Mouse (Mus musculus) midbrain, embryonic 14.5 days (tissue): Measurements from ENCODE around the gene Gcnt4. TPM values are rescaled to one million over a fixed set of nuclear protein-coding genes. Genes with fewer than 3 reads are reported as not detected.

Experiments
- ATAC-seq: fragments of 200-750 bp; cut with Nextera tagmentation; 2 replicates; pipeline ENCODE4 v1.8.0; 2017; ENCODE audit warnings: moderate number of reproducible peaks, moderate library complexity; ENCODE audit not compliant: low FRiP score, low TSS enrichment
- DNase-seq: peaks from one replicate; pipeline ENCODE4 v3.0.0-alpha.2; 2015
- H3K27ac ChIP-seq: fragments of 300-500 bp; sonication (generic); replicated peaks from 2 replicates; pipeline ENCODE4 v1.5.1; 2014; ENCODE audit warnings: mild to moderate bottlenecking, low read depth, low read length, moderate library complexity
- H3K27me3 ChIP-seq: fragments of 300-500 bp; sonication (generic); 2 replicates; pipeline ENCODE4 v1.6.1; 2014; ENCODE audit warnings: low read length, control low read depth, mixed read lengths; ENCODE audit not compliant: control insufficient read depth, insufficient read depth
- H3K36me3 ChIP-seq: fragments of 300-500 bp; sonication (generic); 2 replicates; pipeline ENCODE4 v1.6.1; 2014; ENCODE audit warnings: low read length, control low read depth; ENCODE audit not compliant: control insufficient read depth, insufficient read depth
- H3K4me1 ChIP-seq: fragments of 300-500 bp; sonication (generic); 2 replicates; pipeline ENCODE4 v1.6.1; 2014; ENCODE audit warnings: mild to moderate bottlenecking, antibody characterized with exemption, low read length, control low read depth; ENCODE audit not compliant: control insufficient read depth, insufficient read depth
- H3K4me2 ChIP-seq: fragments of 300-500 bp; sonication (generic); 2 replicates; pipeline ENCODE4 v1.6.1; 2014; ENCODE audit warnings: mild to moderate bottlenecking, low read length, moderate library complexity
- H3K4me3 ChIP-seq: fragments of 300-500 bp; sonication (generic); replicated peaks from 2 replicates; pipeline ENCODE4 v1.5.1; 2014; ENCODE audit warnings: low read depth, low read length
- H3K9ac ChIP-seq: fragments of 300-500 bp; sonication (generic); replicated peaks from 2 replicates; pipeline ENCODE4 v1.6.1; 2014; ENCODE audit warnings: mild to moderate bottlenecking, low read length, moderate library complexity
- H3K9me3 ChIP-seq: fragments of 300-500 bp; sonication (generic); 2 replicates; pipeline ENCODE4 v1.6.1; 2016; ENCODE audit warnings: low read length, control low read depth, mixed read lengths; ENCODE audit not compliant: control insufficient read depth
- WGBS: fragments of 180-500 bp; shearing (Covaris S2); extraction: QIAGEN DNeasy Blood & Tissue Kit; methylation state at CpG from one replicate; pipeline ENCODE4 v1.1.7; 2014; 5-methylcytosine and 5-hydroxymethylcytosine counted together
- polyA plus RNA-seq: library from polyadenylated mRNA; unstranded; fragments of >200 nt; fragmentation: Nextera tagmentation; extraction: Ambion mirVana; gene quantifications from 2 replicates; pipeline ENCODE4 v1.2.1, GENCODE M21; 2014

Gene Gcnt4
- polyA plus RNA-seq, 1 experiment from 2014 or later = 0.14 TPM

DNA sequence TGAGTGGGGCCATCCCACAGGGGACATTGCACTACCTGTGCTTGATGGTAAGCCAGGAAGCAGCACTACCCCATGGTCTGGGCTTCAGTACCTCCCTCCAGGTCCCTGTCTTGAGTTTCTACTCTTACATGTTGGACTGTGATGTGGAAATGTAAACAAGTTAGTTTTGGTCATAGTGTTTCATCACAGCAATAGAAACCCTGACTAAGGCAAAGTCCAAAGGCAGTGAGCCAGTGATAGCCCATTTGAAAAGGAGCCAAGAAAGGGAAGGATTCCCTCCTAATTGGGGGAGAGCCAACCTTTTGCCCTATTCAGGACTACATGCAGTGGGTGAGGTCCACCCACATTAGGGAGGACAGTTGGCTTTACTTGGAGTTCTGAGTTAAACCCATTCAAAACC, 56.1 kb downstream of the Gcnt4 start:
- Histone ChIP-seq H3K4me1 (no peaks in the 10 kb centered on the region), H3K27ac (no peak overlapping the region), H3K4me2 (no peak overlapping the region), H3K9me3 (no peaks in the 10 kb centered on the region), H3K27me3 (no peaks in the 10 kb centered on the region), H3K4me3 (no peak overlapping the region), H3K36me3 (no peaks in the 10 kb centered on the region), H3K9ac (no peak overlapping the region)
- ATAC-seq = no peak
- no peak for DNase-seq

DNA sequence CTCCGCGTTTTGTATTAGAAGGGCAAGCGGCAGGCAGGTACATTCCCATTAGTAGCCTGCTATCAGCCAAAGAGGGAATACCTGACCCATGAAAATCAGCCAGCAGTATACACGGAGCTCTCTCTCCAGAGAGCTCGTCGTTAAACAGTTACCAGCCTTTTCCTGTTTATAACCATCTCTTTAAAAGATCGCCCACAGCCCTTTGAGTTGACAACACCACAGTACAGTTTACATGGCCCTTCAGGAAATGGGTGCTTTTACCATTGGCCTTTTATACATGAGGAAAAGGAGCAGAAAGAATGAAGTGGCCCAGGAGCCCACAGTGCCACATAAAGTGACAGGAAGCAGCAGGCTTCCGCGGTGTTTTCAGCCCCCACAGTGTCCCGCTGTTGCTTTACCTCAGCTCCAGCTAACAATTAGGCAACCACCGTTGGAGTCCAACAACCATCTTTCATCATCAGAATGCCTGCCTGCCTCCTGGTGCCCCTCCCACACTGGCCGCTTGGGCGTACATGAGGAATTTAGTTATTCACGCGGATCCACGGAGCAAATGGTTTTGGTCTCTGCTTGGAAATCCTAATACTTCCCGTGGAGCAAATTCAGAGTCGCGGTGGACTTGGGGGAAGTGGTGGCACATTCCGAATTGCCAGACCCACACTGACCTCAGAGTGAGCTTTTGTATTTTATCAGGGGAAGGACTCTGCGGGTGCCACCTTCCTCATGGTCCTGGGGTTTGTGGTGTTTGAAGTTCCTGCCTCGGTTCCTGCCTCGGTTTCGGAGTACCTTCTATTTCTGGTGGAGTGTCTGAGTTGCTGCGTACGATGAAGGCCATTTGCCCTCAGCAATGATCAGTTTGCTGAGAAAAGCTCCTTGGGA, 59.0 kb downstream of the Gcnt4 start:
- 64% methylated on average over 26 of the region's 26 CpGs for WGBS
- Histone ChIP-seq H3K9me3 (no peaks in the 10 kb centered on the region), H3K4me1 (no peaks in the 10 kb centered on the region), H3K36me3 (no peaks in the 10 kb centered on the region), H3K27ac (no peak overlapping the region), H3K9ac (no peak overlapping the region), H3K4me3 (no peak overlapping the region), H3K27me3 (no peaks in the 10 kb centered on the region), H3K4me2 (0 out of 2 replicates have a peak overlapping the region, but pooled peaks have one; percentile 3)
- DNase-seq (no peak), ATAC-seq (no peak)

DNA sequence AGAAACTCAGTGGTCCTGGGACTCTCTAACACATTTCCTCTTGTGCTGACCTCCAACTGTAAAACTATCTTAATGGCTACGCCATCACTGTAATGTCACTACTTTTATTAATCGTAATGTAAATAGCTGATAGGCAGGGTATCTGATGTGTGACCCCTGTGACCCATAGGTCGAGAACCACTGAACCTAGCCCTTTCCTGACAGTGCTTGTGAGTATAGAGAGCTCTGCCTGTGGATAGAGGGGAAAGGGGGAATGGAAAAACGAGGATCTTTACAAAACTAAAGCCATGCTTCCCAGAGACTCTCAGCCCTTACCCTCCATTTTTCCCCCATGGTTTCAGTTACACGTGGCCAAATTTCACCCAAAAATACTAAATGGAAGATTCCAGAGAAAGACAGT, 60.2 kb downstream of the Gcnt4 start:
- WGBS = 80% methylated on average over 5 of the region's 5 CpGs
- Histone ChIP-seq H3K36me3 (no peaks in the 10 kb centered on the region), H3K4me1 (no peaks in the 10 kb centered on the region), H3K4me3 (no peak overlapping the region), H3K4me2 (no peak overlapping the region), H3K27ac (no peak overlapping the region), H3K27me3 (no peaks in the 10 kb centered on the region), H3K9me3 (no peaks in the 10 kb centered on the region), H3K9ac (no peak overlapping the region)
- ATAC-seq (no peak), DNase-seq (no peak)

DNA sequence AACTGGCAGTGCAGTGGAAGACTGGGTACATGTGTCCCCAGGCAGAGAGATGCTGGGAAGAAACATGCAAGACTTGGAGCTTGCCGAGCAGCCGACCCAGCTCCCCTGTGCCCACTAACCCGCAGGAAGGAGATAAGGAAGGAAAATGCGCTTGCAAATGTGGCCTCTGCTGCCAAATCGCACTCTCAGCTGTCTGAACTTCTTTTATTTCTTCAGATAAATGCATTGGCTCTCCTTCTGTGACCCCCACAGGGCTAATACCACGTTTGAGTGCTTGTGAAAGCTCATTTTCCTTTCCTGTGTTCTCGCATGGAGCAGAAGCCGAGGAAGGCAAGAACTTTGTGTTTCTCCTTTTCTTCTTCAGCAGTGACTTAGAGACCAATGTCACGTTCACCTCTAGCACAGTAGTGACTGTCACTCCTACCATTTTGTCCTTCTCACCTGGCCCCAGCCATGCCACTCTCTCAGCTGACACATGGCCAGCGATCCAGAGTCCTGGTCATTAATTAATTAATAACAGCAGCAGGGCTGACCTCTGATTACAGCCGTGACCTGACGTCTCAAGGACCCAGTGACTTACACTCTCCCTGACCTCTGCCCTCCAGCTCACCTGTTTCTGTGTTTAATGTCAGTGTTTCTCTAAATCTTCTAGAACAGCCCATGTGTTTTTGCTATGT, 61.2 kb downstream of the Gcnt4 start:
- Histone ChIP-seq H3K27me3 (no peaks in the 10 kb centered on the region), H3K9me3 (no peaks in the 10 kb centered on the region), H3K4me3 (no peak overlapping the region), H3K27ac (no peak overlapping the region), H3K9ac (no peak overlapping the region), H3K4me1 (no peaks in the 10 kb centered on the region), H3K36me3 (no peaks in the 10 kb centered on the region), H3K4me2 (no peak overlapping the region)
- WGBS = 62% methylated on average over 12 of the region's 12 CpGs
- ATAC-seq (no peak), DNase-seq (no peak)

DNA sequence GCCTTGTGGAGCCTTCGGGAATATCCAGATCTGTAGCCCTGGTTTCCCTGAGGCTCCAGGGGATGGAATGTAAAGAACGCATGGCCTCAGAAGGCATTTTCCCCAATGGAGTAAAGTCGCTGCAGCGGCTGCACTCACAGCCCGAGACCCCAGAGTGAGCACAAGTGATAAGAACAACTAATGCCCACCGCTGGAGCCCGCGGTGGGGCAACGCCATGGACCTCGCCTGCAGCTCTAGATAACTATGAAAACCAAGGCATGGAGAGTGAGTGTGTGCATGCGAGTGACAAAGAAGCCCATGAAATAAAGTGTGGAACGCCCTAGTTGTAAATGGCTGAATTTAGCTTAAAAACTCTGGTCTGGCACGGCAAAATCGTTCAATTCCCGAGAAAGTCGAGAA, 64.6 kb downstream of the Gcnt4 start:
- no peak overlapping the region for H3K27ac ChIP-seq
- 96% methylated on average over 16 of the region's 16 CpGs for WGBS
- H3K27me3 ChIP-seq = no peaks in the 10 kb centered on the region
- H3K4me3 ChIP-seq = no peak overlapping the region
- no peak overlapping the region for H3K9ac ChIP-seq
- ATAC-seq (no peak), DNase-seq (no peak)
- H3K9me3 ChIP-seq = no peaks in the 10 kb centered on the region
- H3K36me3 ChIP-seq = no peaks in the 10 kb centered on the region
- no peak overlapping the region for H3K4me2 ChIP-seq
- no peaks in the 10 kb centered on the region for H3K4me1 ChIP-seq

DNA sequence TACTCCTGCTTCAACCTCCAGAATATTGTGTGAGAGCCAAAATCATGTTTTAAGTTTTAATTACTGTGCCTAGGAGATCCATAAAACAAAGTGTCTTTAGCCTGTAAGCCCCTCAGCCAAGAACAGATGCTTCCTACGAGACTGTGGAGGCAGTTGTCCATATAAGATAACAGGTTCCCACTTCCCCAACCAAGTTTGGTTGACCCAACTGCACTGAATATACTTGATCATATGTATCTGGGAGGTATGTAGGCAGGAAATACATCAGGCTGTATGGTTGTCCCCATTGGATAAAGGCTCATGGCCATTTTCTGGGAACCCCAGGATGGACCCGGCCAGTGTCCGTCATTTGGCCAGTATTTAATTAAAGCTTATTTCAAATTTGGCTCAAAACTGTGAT, 65.6 kb downstream of the Gcnt4 start:
- no peaks in the 10 kb centered on the region for H3K4me1 ChIP-seq
- no peak overlapping the region for H3K4me3 ChIP-seq
- DNase-seq (no peak), ATAC-seq (no peak)
- H3K27ac ChIP-seq = no peak overlapping the region
- WGBS = 98% methylated on average over 3 of the region's 3 CpGs
- H3K9me3 ChIP-seq = no peaks in the 10 kb centered on the region
- no peaks in the 10 kb centered on the region for H3K27me3 ChIP-seq
- no peaks in the 10 kb centered on the region for H3K36me3 ChIP-seq
- H3K4me2 ChIP-seq = no peak overlapping the region
- no peak overlapping the region for H3K9ac ChIP-seq

DNA sequence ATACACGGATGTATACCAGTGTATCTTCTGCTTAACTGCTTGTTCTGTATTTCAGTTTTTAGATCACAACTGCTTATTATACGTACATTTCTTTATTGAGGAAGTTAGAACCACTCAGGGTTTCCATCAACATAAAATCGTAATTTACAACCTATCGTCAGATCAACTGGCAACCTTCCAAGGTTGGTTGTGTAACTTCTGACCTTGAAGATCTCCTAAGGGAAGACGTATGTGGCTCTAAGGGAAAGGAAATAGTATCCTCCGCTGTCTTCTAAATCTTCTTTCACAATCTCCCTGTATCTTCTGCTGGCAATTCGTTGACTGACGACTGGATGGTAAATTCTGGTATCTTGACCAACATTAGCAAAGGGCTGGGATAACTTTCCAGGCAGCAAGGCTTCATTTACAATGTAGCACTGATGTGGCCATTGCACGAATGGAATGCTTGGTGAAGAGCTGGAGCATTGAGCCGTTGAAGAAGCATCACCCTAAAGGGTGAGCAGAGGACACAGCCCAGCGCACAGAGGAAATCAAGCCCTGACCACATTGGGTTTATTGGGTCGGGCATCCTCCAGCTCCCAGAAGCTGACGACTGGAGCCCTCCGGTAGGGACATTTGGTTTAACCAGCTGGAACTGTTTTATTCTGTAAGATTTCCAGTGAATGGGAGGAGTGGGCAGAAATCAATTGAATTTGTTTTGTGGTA, 66.2 kb downstream of the Gcnt4 start:
- Histone ChIP-seq H3K27me3 (no peaks in the 10 kb centered on the region), H3K4me1 (no peaks in the 10 kb centered on the region), H3K4me3 (no peak overlapping the region), H3K9ac (no peak overlapping the region), H3K36me3 (no peaks in the 10 kb centered on the region), H3K27ac (no peak overlapping the region), H3K9me3 (no peaks in the 10 kb centered on the region), H3K4me2 (no peak overlapping the region)
- no peak for DNase-seq
- WGBS = 78% methylated on average over 14 of the region's 14 CpGs
- ATAC-seq = no peak

DNA sequence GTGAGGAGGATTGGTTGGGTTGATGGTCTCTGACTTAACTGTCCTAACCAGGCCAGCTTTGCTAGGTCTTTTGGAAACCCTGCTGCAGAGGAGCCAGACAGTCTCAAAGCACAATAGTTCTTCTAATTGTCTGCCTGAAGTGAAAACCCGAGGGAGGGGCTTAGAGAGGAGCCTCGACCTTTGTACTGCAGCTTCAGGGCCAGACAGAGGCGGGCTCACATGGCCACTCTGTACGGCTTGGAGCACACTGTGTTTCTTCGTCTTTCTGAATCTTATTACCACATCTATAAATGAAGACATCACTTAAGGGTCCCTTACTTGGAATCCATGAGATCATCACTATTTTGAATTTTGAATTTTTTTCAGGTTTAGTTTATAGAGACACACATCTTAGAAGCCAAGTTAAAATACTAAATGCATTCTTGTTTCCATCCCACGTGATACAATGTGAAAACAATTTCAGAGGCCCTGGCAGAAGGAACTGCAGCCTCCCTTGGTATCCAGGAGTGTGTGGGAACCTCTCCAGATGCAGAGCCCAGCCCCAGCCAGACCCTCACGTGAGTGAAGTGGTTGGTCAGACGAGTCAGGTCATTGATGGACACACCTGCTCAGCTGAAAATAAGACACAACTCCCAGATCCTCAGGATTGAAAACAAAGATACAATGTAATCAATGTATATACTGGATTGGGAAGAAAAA, 69.0 kb downstream of the Gcnt4 start:
- Histone ChIP-seq H3K27ac (no peak overlapping the region), H3K9me3 (no peaks in the 10 kb centered on the region), H3K4me3 (no peak overlapping the region), H3K4me1 (no peaks in the 10 kb centered on the region), H3K4me2 (no peak overlapping the region), H3K36me3 (no peaks in the 10 kb centered on the region), H3K9ac (no peak overlapping the region), H3K27me3 (no peaks in the 10 kb centered on the region)
- DNase-seq (no peak), ATAC-seq (no peak)
- WGBS = 34% methylated on average over 8 of the region's 8 CpGs
